Mouse (Mus musculus): ENCODE measurements around the gene Faim2.

The Faim2 gene

DNA sequence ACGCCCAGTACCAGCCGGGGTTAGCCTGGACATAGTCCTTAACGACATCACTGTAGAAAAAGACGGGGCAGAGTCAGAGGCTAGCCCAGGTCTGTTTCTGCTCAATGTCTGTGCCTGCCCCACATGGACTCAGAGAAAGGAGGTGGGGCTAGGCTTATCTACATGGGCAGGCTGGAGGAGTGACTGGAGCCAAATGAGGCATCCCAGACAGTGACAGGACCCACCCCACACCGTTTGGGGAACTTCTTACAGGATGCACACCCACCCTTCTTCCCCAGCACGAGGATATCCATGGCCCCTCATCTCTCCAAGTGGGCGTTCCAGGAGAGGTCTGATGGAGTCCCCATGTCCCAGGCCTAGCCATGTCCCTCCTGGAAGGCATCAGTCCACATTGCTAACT lies 7.7 kb downstream of the Faim2 start:
- Histone ChIP-seq H3K36me3 (ENCODE audit: insufficient read depth, low read length) (no peaks in the 10 kb centered on the region), H3K9me3 (ENCODE audit: low read length) (no peaks in the 10 kb centered on the region), H3K4me1 (replicated peaks; ENCODE audit: low read depth, low read length) (peaks cover 22% of the 10 kb centered on the region), H3K27me3 (ENCODE audit: insufficient read depth, low read length) (peaks cover 51% of the 10 kb centered on the region), H3K4me3 (replicated peaks; ENCODE audit: low read length) (no peak overlapping the region)
- TF ChIP-seq NANOG (IDR thresholded peaks at IDR 0.05; ENCODE audit: borderline replicate concordance, low read length), result no peak
- TF ChIP-seq CTCF (conservative IDR thresholded peaks at IDR 0.05; ENCODE audit: low read length), result no peak
- TF ChIP-seq POU5F1 (IDR thresholded peaks at IDR 0.05; ENCODE audit: borderline replicate concordance, low read length), result no peak

DNA sequence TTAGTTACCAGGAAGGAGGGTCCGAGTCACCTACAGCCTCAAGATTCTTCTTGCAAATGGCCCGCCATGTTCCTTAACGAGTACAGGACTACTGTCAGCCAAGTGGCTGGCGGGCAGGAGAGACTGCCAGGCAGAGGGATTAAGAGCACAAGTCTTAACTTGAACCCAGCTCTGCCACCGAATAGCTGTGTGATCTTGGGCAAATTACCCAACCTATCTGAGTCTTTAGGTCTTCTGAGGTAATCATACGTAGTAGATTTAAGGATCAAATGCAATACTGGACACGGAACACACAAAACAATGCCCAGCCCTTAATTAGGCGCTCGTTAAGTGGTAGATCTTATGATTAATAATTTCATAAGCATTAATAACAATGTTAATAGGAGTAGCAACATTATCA lies 8.3 kb downstream of the Faim2 start:
- H3K4me3 ChIP-seq (replicated peaks; ENCODE audit: low read length), result no peak overlapping the region
- TF ChIP-seq POU5F1 (IDR thresholded peaks at IDR 0.05; ENCODE audit: borderline replicate concordance, low read length), result no peak
- TF ChIP-seq CTCF (conservative IDR thresholded peaks at IDR 0.05; ENCODE audit: low read length), result no peak
- no peak for TF ChIP-seq NANOG (IDR thresholded peaks at IDR 0.05; ENCODE audit: borderline replicate concordance, low read length)

DNA sequence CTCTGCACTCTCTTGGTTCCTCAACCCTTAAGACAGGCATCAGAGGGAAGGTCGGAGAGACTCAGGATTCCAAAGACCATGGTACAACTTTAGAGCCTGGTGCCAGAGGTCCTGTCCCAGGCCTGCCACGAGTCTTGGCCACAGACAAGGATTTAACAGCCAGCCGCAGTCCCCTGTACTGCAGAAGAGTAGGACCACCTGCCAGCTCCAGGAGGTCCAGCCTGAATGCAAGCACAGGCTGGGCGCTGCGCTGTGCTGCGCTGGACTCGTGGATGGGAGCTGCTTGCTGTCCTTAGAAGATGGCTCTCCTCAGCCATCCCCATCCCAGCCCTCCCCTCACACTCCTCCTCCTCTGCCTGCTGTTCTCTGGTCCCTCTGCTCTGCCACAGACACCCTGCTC lies 10.2 kb downstream of the Faim2 start:
- Histone ChIP-seq H3K36me3 (ENCODE audit: insufficient read depth, low read length) (no peaks in the 10 kb centered on the region), H3K9me3 (ENCODE audit: low read length) (no peaks in the 10 kb centered on the region), H3K4me1 (replicated peaks; ENCODE audit: low read depth, low read length) (peaks cover 22% of the 10 kb centered on the region), H3K27me3 (ENCODE audit: insufficient read depth, low read length) (peaks cover 49% of the 10 kb centered on the region), H3K4me3 (replicated peaks; ENCODE audit: low read length) (no peak overlapping the region)
- no peak for TF ChIP-seq POU5F1 (IDR thresholded peaks at IDR 0.05; ENCODE audit: borderline replicate concordance, low read length)
- no peak for TF ChIP-seq NANOG (IDR thresholded peaks at IDR 0.05; ENCODE audit: borderline replicate concordance, low read length)
- no peak for TF ChIP-seq CTCF (conservative IDR thresholded peaks at IDR 0.05; ENCODE audit: low read length)

More for the DNA sequence above, 8.3 kb downstream of the Faim2 start:
- Histone ChIP-seq H3K9me3 (ENCODE audit: low read length) (no peaks in the 10 kb centered on the region), H3K36me3 (ENCODE audit: insufficient read depth, low read length) (no peaks in the 10 kb centered on the region), H3K27me3 (ENCODE audit: insufficient read depth, low read length) (peaks cover 47% of the 10 kb centered on the region), H3K4me1 (replicated peaks; ENCODE audit: low read depth, low read length) (peaks cover 22% of the 10 kb centered on the region)

DNA sequence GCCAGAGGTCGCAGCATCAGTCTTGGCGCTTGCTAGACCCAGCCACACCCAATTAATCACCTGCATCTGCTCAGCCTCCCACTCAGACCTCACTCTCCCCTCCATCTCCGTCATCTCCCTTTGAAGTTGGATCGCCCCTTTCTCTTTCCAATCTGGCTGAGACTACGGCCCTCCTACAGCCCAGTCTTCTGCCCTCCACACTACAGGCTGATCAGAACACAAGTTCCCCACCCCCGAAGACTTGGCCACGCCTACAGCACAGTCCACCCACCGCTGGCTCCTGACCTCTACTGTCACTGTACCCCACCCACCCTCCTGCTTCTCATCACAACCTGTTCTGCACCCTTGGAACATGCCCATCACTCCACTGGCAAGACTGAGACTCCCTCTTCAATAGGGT lies 11.2 kb downstream of the Faim2 start:
- TF ChIP-seq POU5F1 (IDR thresholded peaks at IDR 0.05; ENCODE audit: borderline replicate concordance, low read length) (no peak), NANOG (IDR thresholded peaks at IDR 0.05; ENCODE audit: borderline replicate concordance, low read length) (no peak), CTCF (conservative IDR thresholded peaks at IDR 0.05; ENCODE audit: low read length) (no peak)
- peaks cover 22% of the 10 kb centered on the region for H3K4me1 ChIP-seq (replicated peaks; ENCODE audit: low read depth, low read length)
- peaks cover 47% of the 10 kb centered on the region for H3K27me3 ChIP-seq (ENCODE audit: insufficient read depth, low read length)
- H3K9me3 ChIP-seq (ENCODE audit: low read length), result no peaks in the 10 kb centered on the region
- no peaks in the 10 kb centered on the region for H3K36me3 ChIP-seq (ENCODE audit: insufficient read depth, low read length)
- no peak overlapping the region for H3K4me3 ChIP-seq (replicated peaks; ENCODE audit: low read length)

- no peak overlapping the region for H3K4me3 ChIP-seq (replicated peaks; ENCODE audit: low read length)
- H3K4me1 ChIP-seq (replicated peaks; ENCODE audit: low read depth, low read length), result peaks cover 14% of the 10 kb centered on the region
- TF ChIP-seq CTCF (conservative IDR thresholded peaks at IDR 0.05; ENCODE audit: low read length), result no peak
- TF ChIP-seq NANOG (IDR thresholded peaks at IDR 0.05; ENCODE audit: borderline replicate concordance, low read length), result no peak
- TF ChIP-seq POU5F1 (IDR thresholded peaks at IDR 0.05; ENCODE audit: borderline replicate concordance, low read length), result no peak
- no peaks in the 10 kb centered on the region for H3K36me3 ChIP-seq (ENCODE audit: insufficient read depth, low read length)
- H3K9me3 ChIP-seq (ENCODE audit: low read length), result no peaks in the 10 kb centered on the region
- peaks cover 24% of the 10 kb centered on the region for H3K27me3 ChIP-seq (ENCODE audit: insufficient read depth, low read length)
Measured at GRCm38 (mm10) chr15:99511797-99512525, 16.0 kb downstream of the Faim2 start.

GRCm38 (mm10) chr15:99510621-99511020 lies 17.3 kb downstream of the Faim2 start:
- Histone ChIP-seq H3K4me3 (replicated peaks; ENCODE audit: low read length) (no peak overlapping the region), H3K4me1 (replicated peaks; ENCODE audit: low read depth, low read length) (peaks cover 14% of the 10 kb centered on the region), H3K27me3 (ENCODE audit: insufficient read depth, low read length) (peaks cover 18% of the 10 kb centered on the region), H3K9me3 (ENCODE audit: low read length) (no peaks in the 10 kb centered on the region), H3K36me3 (ENCODE audit: insufficient read depth, low read length) (no peaks in the 10 kb centered on the region)
- TF ChIP-seq NANOG (IDR thresholded peaks at IDR 0.05; ENCODE audit: borderline replicate concordance, low read length) (no peak), POU5F1 (IDR thresholded peaks at IDR 0.05; ENCODE audit: borderline replicate concordance, low read length) (no peak), CTCF (conservative IDR thresholded peaks at IDR 0.05; ENCODE audit: low read length) (no peak)

DNA sequence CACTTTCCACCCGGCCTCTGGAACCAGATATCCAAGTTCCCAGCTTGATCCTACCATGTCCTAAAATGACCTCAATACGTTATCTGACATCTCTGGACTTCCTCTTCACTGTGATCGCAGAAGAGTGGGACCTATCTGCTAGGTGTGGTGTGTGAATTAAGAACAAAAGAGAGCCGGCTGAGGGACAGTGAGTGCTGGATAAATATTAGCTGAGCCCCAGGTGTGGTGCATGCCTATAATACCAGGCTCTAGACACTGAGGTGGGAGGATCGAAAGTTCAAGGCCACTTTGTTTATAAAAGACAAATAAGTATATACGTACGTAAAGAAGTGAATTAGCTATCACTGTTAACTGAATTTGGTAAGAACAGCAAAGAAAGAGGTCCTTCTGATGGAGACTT lies 18.1 kb downstream of the Faim2 start:
- Histone ChIP-seq H3K4me1 (replicated peaks; ENCODE audit: low read depth, low read length) (peaks cover 22% of the 10 kb centered on the region), H3K4me3 (replicated peaks; ENCODE audit: low read length) (no peak overlapping the region), H3K9me3 (ENCODE audit: low read length) (no peaks in the 10 kb centered on the region), H3K27me3 (ENCODE audit: insufficient read depth, low read length) (peaks cover 21% of the 10 kb centered on the region), H3K36me3 (ENCODE audit: insufficient read depth, low read length) (no peaks in the 10 kb centered on the region)
- TF ChIP-seq CTCF (conservative IDR thresholded peaks at IDR 0.05; ENCODE audit: low read length) (no peak), NANOG (IDR thresholded peaks at IDR 0.05; ENCODE audit: borderline replicate concordance, low read length) (no peak), POU5F1 (IDR thresholded peaks at IDR 0.05; ENCODE audit: borderline replicate concordance, low read length) (no peak)

- H3K36me3 ChIP-seq (ENCODE audit: insufficient read depth, low read length), result no peaks in the 10 kb centered on the region
- peaks cover 46% of the 10 kb centered on the region for H3K4me1 ChIP-seq (replicated peaks; ENCODE audit: low read depth, low read length)
- H3K9me3 ChIP-seq (ENCODE audit: low read length), result no peaks in the 10 kb centered on the region
- peaks cover 12% of the 10 kb centered on the region; the same call in 1 of the 2 replicates for H3K27me3 ChIP-seq (ENCODE audit: insufficient read depth, low read length)
- H3K4me3 ChIP-seq (replicated peaks; ENCODE audit: low read length), result no peak overlapping the region
- TF ChIP-seq CTCF (conservative IDR thresholded peaks at IDR 0.05; ENCODE audit: low read length), result no peak
- no peak for TF ChIP-seq NANOG (IDR thresholded peaks at IDR 0.05; ENCODE audit: borderline replicate concordance, low read length)
- TF ChIP-seq POU5F1 (IDR thresholded peaks at IDR 0.05; ENCODE audit: borderline replicate concordance, low read length), result no peak
Measured at GRCm38 (mm10) chr15:99505324-99506095, 22.5 kb downstream of the Faim2 start.

All from E14TG2a.4 (cell line).